Mouse (Mus musculus) layer of hippocampus, adult 8-10 months (tissue): ENCODE results near the gene Trim41. TPM values are rescaled to one million over a fixed set of nuclear protein-coding genes. Genes with fewer than 3 reads are reported as not detected.

Experiments used
- DNase-seq, 2 experiments: peaks; one replicate each; pipeline ENCODE4 v3.0.0; 2022; ENCODE audit warnings: low spot score in 2 of 2
- total RNA-seq, 4 experiments: library from RNA; stranded (reverse); gene quantifications; 2 replicates each; pipeline ENCODE4 v1.2.4; 2022

Trim41 gene
- total RNA-seq, 4 experiments from 2014 or later: 45.7 to 73.5 (median 57.9) TPM

GRCm38 (mm10) chr11:48816281-48816781 lies 822 bp downstream of the Trim41 start:
- peak; percentile 48 to 58 for DNase-seq

GRCm38 (mm10) chr11:48815851-48816250 lies 1.3 kb downstream of the Trim41 start:
- DNase-seq: no peak

- DNase-seq: no peak
These were observed 3.4 kb downstream of the Trim41 start for GRCm38 (mm10) chr11:48813782-48814181.

GRCm38 (mm10) chr11:48810142-48810541 lies 7.0 kb downstream of the Trim41 start:
- DNase-seq: no peak

GRCm38 (mm10) chr11:48809434-48809830 lies 7.7 kb downstream of the Trim41 start:
- DNase-seq: no peak

GRCm38 (mm10) chr11:48808737-48809433 lies 8.3 kb downstream of the Trim41 start:
- DNase-seq: no peak

- DNase-seq: no peak
These were observed 8.9 kb downstream of the Trim41 start for GRCm38 (mm10) chr11:48808304-48808646.

GRCm38 (mm10) chr11:48807563-48808303 lies 9.4 kb downstream of the Trim41 start:
- DNase-seq: no peak

- DNase-seq: peak; percentile 44 to 53
These were observed 10.1 kb downstream of the Trim41 start for GRCm38 (mm10) chr11:48806856-48807562.

- DNase-seq: no peak
These were observed 12.2 kb downstream of the Trim41 start for GRCm38 (mm10) chr11:48804922-48805321.

- no peak for DNase-seq
These were observed 13.2 kb downstream of the Trim41 start for GRCm38 (mm10) chr11:48803988-48804387.

- DNase-seq: no peak
These were observed 15.1 kb downstream of the Trim41 start for GRCm38 (mm10) chr11:48801831-48802772.

- peak; percentile 87 to 91 for DNase-seq
These were observed 17.0 kb downstream of the Trim41 start, which contains the start of gene Rack1 for GRCm38 (mm10) chr11:48799921-48800701. TSS of gene Rack1 (plus strand) at chr11:48800332.

- DNase-seq: no peak
These were observed 17.9 kb downstream of the Trim41 start for GRCm38 (mm10) chr11:48798984-48799920.

- DNase-seq: no peak
These were observed 18.8 kb downstream of the Trim41 start for GRCm38 (mm10) chr11:48798308-48798707.

GRCm38 (mm10) chr11:48797287-48797686 lies 19.9 kb downstream of the Trim41 start:
- DNase-seq: no peak

- no peak for DNase-seq
These were observed 20.9 kb downstream of the Trim41 start for GRCm38 (mm10) chr11:48796290-48796689.

GRCm38 (mm10) chr11:48795221-48795620 lies 21.9 kb downstream of the Trim41 start:
- no peak for DNase-seq

- no peak for DNase-seq
These were observed 24.0 kb downstream of the Trim41 start for GRCm38 (mm10) chr11:48793184-48793583.
